Mouse (Mus musculus) liver, postnatal 0 days (tissue): ENCODE measurements at regions not wholly inside any gene's neighbourhood (a gene's known extent, or its start where the extent isn't known, plus 50 kb on each side); places are given as distances from the start of the nearest gene placed in this dataset.

Experiments used
- ATAC-seq: fragments of 200-750 bp; cut with Nextera tagmentation; 2 replicates; pipeline ENCODE4 v1.8.0; 2017; ENCODE audit warnings: mild to moderate bottlenecking, moderate library complexity
- DNase-seq: peaks from one replicate; pipeline ENCODE4 v3.0.0-alpha.2; 2016
- H3K27ac ChIP-seq: fragments of 300-500 bp; sonication (generic); 2 replicates; pipeline ENCODE4 v1.5.1; 2014; ENCODE audit warnings: antibody characterized with exemption, moderate library complexity, mild to moderate bottlenecking, low read depth
- H3K27me3 ChIP-seq: fragments of 300-500 bp; sonication (generic); 2 replicates; pipeline ENCODE4 v1.6.1; 2014; ENCODE audit warnings: low read length, control low read depth, mixed read lengths; ENCODE audit not compliant: insufficient read depth
- H3K36me3 ChIP-seq: fragments of 300-500 bp; sonication (generic); replicated peaks from 2 replicates; pipeline ENCODE4 v1.6.1; 2014; ENCODE audit warnings: mild to moderate bottlenecking, control low read depth, low read length, moderate library complexity, mixed read lengths; ENCODE audit not compliant: insufficient read depth
- H3K4me1 ChIP-seq: fragments of 300-500 bp; sonication (generic); 2 replicates; pipeline ENCODE4 v1.6.1; 2014; ENCODE audit warnings: antibody characterized with exemption, mild to moderate bottlenecking, control low read depth; ENCODE audit not compliant: insufficient read depth
- H3K4me2 ChIP-seq: fragments of 300-500 bp; sonication (generic); 2 replicates; pipeline ENCODE4 v1.6.1; 2014; ENCODE audit warnings: low read depth, mild to moderate bottlenecking, low read length, moderate library complexity, mixed read lengths
- H3K4me3 ChIP-seq: fragments of 300-500 bp; sonication (generic); 2 replicates; pipeline ENCODE4 v1.5.1; 2014; ENCODE audit warnings: low read depth, low read length
- H3K9ac ChIP-seq: fragments of 300-500 bp; sonication (generic); replicated peaks from 2 replicates; pipeline ENCODE4 v1.6.1; 2014; ENCODE audit warnings: mild to moderate bottlenecking, moderate library complexity
- H3K9me3 ChIP-seq: fragments of 300-500 bp; sonication (generic); 2 replicates; pipeline ENCODE4 v1.6.1; 2016; ENCODE audit warnings: mild to moderate bottlenecking, control low read depth, low read length, mixed read lengths
- CTCF ChIP-seq: sonication (generic); IDR thresholded peaks from 2 replicates; pipeline ENCODE4 v1.5.1; 2016; ENCODE audit warnings: antibody characterized with exemption, low read depth
- EP300 ChIP-seq: IDR thresholded peaks from 2 replicates; pipeline ENCODE4 v1.6.1; 2016; ENCODE audit warnings: antibody characterized with exemption, low read depth, mild to moderate bottlenecking
- WGBS: fragments of 180-500 bp; shearing (Covaris S2); extraction: QIAGEN DNeasy Blood & Tissue Kit; methylation state at CpG from one replicate; pipeline ENCODE4 v1.1.7; 2014; ENCODE audit not compliant: insufficient replicate concordance; 5-methylcytosine and 5-hydroxymethylcytosine counted together

DNA sequence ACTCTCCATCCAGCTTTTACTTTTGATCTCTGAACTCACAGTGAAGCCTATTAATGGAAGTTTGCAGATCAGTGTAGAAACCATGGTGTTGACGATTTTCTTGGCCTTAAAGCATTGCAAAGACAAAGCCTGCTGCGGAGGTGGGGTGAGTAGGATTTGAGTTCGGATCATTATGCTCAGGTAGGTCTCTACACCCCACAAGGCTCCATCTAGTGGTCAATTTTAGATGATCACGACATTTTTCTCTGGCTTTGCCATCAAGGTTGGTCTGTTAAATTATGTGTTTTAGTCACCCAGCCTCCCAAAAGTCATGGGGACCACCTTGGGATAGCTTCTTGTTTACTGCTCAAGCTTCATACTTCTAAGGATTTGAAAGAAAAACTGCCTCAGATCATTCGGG is 340.9 kb upstream of the Hnrnpa3 start:
- 42% methylated on average over 5 of the region's 5 CpGs for WGBS
- no peak for ATAC-seq
- no peak for DNase-seq

GRCm38 (mm10) chr2:75324146-75324749 is 334.8 kb upstream of the Hnrnpa3 start:
- H3K36me3 ChIP-seq: no peaks in the 10 kb centered on the region
- no peak overlapping the region for H3K4me3 ChIP-seq
- TF ChIP-seq CTCF (no peak), EP300 (no peak)
- H3K4me2 ChIP-seq: no peak overlapping the region
- H3K9ac ChIP-seq: no peak overlapping the region
- DNase-seq (no peak), ATAC-seq (no peak)
- H3K27me3 ChIP-seq: no peaks in the 10 kb centered on the region
- H3K4me1 ChIP-seq: no peaks in the 10 kb centered on the region
- H3K9me3 ChIP-seq: no peaks in the 10 kb centered on the region
- H3K27ac ChIP-seq: no peak overlapping the region
- WGBS: 72% methylated on average over 10 of the region's 10 CpGs

More for the DNA sequence above, 340.9 kb upstream of the Hnrnpa3 start:
- Histone ChIP-seq H3K4me3 (no peak overlapping the region), H3K4me1 (no peaks in the 10 kb centered on the region), H3K4me2 (no peak overlapping the region), H3K9ac (no peak overlapping the region), H3K27me3 (no peaks in the 10 kb centered on the region), H3K9me3 (no peaks in the 10 kb centered on the region), H3K36me3 (no peaks in the 10 kb centered on the region), H3K27ac (no peak overlapping the region)
- no peak for TF ChIP-seq EP300
- TF ChIP-seq CTCF: peak; percentile 46

DNA sequence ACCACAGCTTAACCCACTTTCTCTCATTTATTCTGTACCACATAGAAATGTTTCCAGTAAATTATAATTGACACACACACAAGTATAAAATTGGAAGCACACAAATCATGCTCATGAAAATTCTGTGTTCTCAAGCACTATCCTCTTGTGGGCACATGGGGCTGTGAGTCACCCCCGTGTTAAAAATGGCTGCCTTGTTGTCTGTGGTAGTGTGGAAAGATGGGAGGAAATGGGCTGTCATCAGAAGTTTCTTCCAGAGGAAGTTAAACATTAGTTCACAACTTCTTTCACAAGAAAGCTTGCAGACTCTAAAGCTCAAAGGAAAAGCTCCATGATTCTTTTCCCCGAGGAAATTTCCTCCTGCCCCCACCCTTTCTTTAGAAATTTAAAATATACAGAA is 329.5 kb upstream of the Hnrnpa3 start:
- Histone ChIP-seq H3K4me3 (no peak overlapping the region), H3K9me3 (no peaks in the 10 kb centered on the region), H3K4me2 (no peak overlapping the region), H3K9ac (no peak overlapping the region), H3K36me3 (no peaks in the 10 kb centered on the region), H3K27me3 (no peaks in the 10 kb centered on the region), H3K4me1 (no peaks in the 10 kb centered on the region), H3K27ac (no peak overlapping the region)
- ATAC-seq (no peak), DNase-seq (no peak)
- TF ChIP-seq CTCF (no peak), EP300 (no peak)
- 36% methylated on average over 2 of the region's 2 CpGs for WGBS

DNA sequence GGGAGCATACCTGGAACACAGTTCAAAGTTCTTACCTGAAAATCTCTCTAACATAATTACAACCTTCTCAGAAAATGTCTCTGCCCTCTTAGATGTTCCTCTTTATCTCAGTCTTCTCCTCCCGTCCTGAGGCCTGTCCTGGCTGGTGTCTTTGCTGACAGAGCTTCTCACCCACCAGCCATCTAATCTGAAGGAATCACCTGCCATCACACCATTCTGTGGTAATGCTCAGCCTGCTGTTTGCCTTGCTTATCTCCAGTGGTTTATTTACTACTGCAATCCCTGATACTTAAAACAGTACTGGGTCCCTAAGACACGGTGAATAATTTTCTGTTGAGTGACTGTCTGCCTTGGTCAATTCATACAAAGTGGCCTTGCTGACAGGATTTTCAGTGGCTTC is 317.8 kb upstream of the Hnrnpa3 start:
- Histone ChIP-seq H3K4me1 (no peaks in the 10 kb centered on the region), H3K9ac (no peak overlapping the region), H3K27me3 (no peaks in the 10 kb centered on the region), H3K36me3 (no peaks in the 10 kb centered on the region), H3K9me3 (no peaks in the 10 kb centered on the region), H3K27ac (no peak overlapping the region), H3K4me2 (no peak overlapping the region), H3K4me3 (no peak overlapping the region)
- ATAC-seq (peak; percentile 33), DNase-seq (no peak)
- TF ChIP-seq CTCF: no peak
- TF ChIP-seq EP300: peak; percentile 68
- 16% methylated on average over 2 of the region's 2 CpGs for WGBS

DNA sequence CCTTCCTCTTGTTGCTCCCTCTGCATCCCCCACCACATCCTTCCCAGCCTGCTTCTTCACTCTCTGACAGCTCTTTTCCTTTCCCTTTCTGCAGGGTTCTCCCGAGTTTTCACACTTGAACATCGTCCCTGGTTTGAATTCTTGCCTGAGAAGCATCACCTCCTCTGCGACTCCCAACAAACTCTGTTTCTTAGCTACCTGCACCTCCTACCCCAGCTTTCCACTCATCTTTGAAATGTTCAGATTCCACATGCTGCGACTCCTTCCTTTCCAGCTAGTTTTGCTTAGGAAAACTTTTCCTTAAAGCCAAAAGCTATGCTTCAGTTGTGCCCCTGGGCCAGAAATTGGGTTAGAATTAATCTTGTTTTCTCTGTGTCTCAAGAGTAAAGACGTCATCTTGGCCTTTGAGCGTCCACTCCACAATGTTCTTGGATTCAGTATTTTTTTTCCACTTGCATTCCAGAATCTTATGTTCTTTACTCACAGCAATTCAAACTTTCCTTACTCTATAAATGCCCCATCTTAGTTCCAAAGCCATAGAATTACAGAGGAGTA is 317.3 kb upstream of the Hnrnpa3 start:
- no peak overlapping the region for H3K4me3 ChIP-seq
- H3K36me3 ChIP-seq: no peaks in the 10 kb centered on the region
- DNase-seq (no peak), ATAC-seq (no peak)
- TF ChIP-seq CTCF (no peak), EP300 (no peak)
- H3K9me3 ChIP-seq: no peaks in the 10 kb centered on the region
- H3K4me2 ChIP-seq: no peak overlapping the region
- no peaks in the 10 kb centered on the region for H3K27me3 ChIP-seq
- H3K27ac ChIP-seq: no peak overlapping the region
- 52% methylated on average over 6 of the region's 6 CpGs for WGBS
- no peaks in the 10 kb centered on the region for H3K4me1 ChIP-seq
- H3K9ac ChIP-seq: no peak overlapping the region

DNA sequence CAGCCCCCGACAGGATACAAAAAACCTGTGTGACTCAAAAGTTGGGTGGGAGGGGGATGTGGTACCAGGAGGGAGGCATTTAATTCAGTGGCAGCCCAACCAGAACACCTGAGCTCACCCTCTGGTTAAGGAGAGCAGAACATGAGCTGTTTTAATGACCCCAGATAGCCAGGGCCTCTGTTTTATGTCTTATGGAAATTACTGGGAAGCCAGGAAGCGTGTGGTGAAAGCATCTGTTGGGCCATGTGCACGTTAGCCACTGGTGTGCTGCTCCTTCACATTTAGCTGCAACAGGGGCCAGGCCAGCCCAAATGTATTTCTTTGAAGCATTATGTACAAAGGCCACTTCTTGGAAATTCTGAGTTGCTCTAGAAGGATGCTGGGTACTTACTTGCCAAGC is 308.2 kb upstream of the Hnrnpa3 start:
- no peak overlapping the region for H3K4me2 ChIP-seq
- DNase-seq (no peak), ATAC-seq (no peak)
- no peak overlapping the region for H3K9ac ChIP-seq
- WGBS: 60% methylated on average over 3 of the region's 3 CpGs
- no peaks in the 10 kb centered on the region for H3K36me3 ChIP-seq
- H3K9me3 ChIP-seq: no peaks in the 10 kb centered on the region
- H3K27me3 ChIP-seq: no peaks in the 10 kb centered on the region
- TF ChIP-seq EP300 (no peak), CTCF (no peak)
- no peak overlapping the region for H3K4me3 ChIP-seq
- H3K27ac ChIP-seq: no peak overlapping the region
- H3K4me1 ChIP-seq: no peaks in the 10 kb centered on the region

- H3K4me1 ChIP-seq: no peaks in the 10 kb centered on the region
- TF ChIP-seq CTCF: no peak
- no peak for TF ChIP-seq EP300
- no peak overlapping the region for H3K4me2 ChIP-seq
- DNase-seq (no peak), ATAC-seq (no peak)
- no peaks in the 10 kb centered on the region for H3K9me3 ChIP-seq
- no peak overlapping the region for H3K27ac ChIP-seq
- 82% methylated on average over 5 of the region's 5 CpGs for WGBS
- no peaks in the 10 kb centered on the region for H3K36me3 ChIP-seq
- no peaks in the 10 kb centered on the region for H3K27me3 ChIP-seq
- H3K9ac ChIP-seq: no peak overlapping the region
- no peak overlapping the region for H3K4me3 ChIP-seq
These were observed 307.1 kb upstream of the Hnrnpa3 start for GRCm38 (mm10) chr2:75351965-75352364.
